ENCODE assay signal across 25 mouse cellular contexts in the genomic region with DNA sequence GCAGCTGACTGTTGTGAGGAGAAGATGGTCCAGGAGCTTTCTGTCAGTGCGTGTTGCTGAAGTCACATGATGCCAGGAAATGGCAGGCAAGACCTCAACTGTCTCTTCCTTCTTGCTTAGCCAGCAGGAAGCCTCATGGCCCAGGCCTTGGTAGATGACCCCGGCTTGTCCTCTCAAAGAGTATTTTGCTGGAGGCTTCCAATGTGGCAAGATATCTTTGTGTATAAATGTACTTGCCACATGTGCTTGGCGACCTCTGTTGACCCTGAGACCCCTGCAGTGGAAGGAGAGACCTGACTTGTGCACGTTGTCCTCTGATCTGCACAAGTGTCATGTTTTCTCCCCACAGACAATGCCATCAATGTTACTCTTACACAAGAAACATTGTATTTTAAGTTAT.
DNase-seq lines count a peak whose midpoint lies in the region; ATAC-seq and TF ChIP-seq lines count a peak whose summit lies in the region.
"Had no signal": no experiment of that assay in that cellular context is flagged by ENCODE, and none has a peak within 500 bp of the region (broad histone marks: within the 10 kb centered on the region; RNA-seq: fewer than 3 reads in every experiment).

No protein-coding gene starts in this region.

- H3K27ac ChIP-seq in midbrain, embryonic 11.5 days (ENCODE audit: low read depth, low read length), result no peak overlapping the region
- no peak overlapping the region for H3K27ac ChIP-seq in midbrain, postnatal 0 days (ENCODE audit: low read depth, low read length)
- no peak overlapping the region for H3K27ac ChIP-seq in forebrain, embryonic 12.5 days
- no peak overlapping the region for H3K27ac ChIP-seq in hindbrain, embryonic 12.5 days
- no peak overlapping the region for H3K27ac ChIP-seq in hindbrain, postnatal 0 days
- H3K27ac ChIP-seq: embryonic facial prominence, embryonic 10.5 days; embryonic facial prominence, embryonic 12.5 days had no signal

- TF ChIP-seq CTCF in midbrain, postnatal 0 days (IDR thresholded peaks at IDR 0.05), result no peak
- no peak for TF ChIP-seq CTCF in hindbrain, postnatal 0 days (IDR thresholded peaks at IDR 0.05; ENCODE audit: low read depth)

- no peak for ATAC-seq in midbrain, embryonic 11.5 days (ENCODE audit: low FRiP score)
- ATAC-seq in midbrain, postnatal 0 days (ENCODE audit: low FRiP score), result no peak
- no peak for ATAC-seq in forebrain, embryonic 12.5 days (ENCODE audit: low FRiP score)
- no peak for ATAC-seq in hindbrain, embryonic 12.5 days (ENCODE audit: low FRiP score)
- no peak for ATAC-seq in hindbrain, postnatal 0 days
- ATAC-seq: activated CD4-positive, CD25-positive, alpha-beta regulatory T cell, adult 4 months; CD4-positive, CD25-positive, alpha-beta regulatory T cell, adult 4 months; forebrain, embryonic 14.5 days; forebrain, embryonic 16.5 days; Patski had no signal

- H3K9me3 ChIP-seq in midbrain, embryonic 11.5 days (ENCODE audit: control insufficient read depth, low read length), result no peaks in the 10 kb centered on the region
- no peaks in the 10 kb centered on the region for H3K9me3 ChIP-seq in midbrain, postnatal 0 days (ENCODE audit: low read length)
- no peaks in the 10 kb centered on the region for H3K9me3 ChIP-seq in forebrain, embryonic 12.5 days
- H3K9me3 ChIP-seq in hindbrain, embryonic 12.5 days (replicated peaks), result no peaks in the 10 kb centered on the region
- no peaks in the 10 kb centered on the region for H3K9me3 ChIP-seq in hindbrain, postnatal 0 days (ENCODE audit: low read length)
- H3K9me3 ChIP-seq: embryonic facial prominence, embryonic 12.5 days; G1E had no signal

- no peak overlapping the region for H3K4me3 ChIP-seq in midbrain, embryonic 11.5 days (ENCODE audit: low read depth, low read length)
- no peak overlapping the region for H3K4me3 ChIP-seq in midbrain, postnatal 0 days (ENCODE audit: low read depth, low read length)
- no peak overlapping the region for H3K4me3 ChIP-seq in forebrain, embryonic 12.5 days (replicated peaks)
- H3K4me3 ChIP-seq in hindbrain, embryonic 12.5 days, result no peak overlapping the region
- no peak overlapping the region for H3K4me3 ChIP-seq in hindbrain, postnatal 0 days (ENCODE audit: low read length)
- H3K4me3 ChIP-seq: embryonic facial prominence, embryonic 10.5 days; embryonic facial prominence, embryonic 12.5 days had no signal

- H3K4me1 ChIP-seq in midbrain, embryonic 11.5 days (ENCODE audit: control insufficient read depth, insufficient read depth, low read length), result peaks cover 4% of the 10 kb centered on the region
- no peaks in the 10 kb centered on the region for H3K4me1 ChIP-seq in midbrain, postnatal 0 days (ENCODE audit: insufficient read depth, low read length)
- peaks cover 9% of the 10 kb centered on the region for H3K4me1 ChIP-seq in forebrain, embryonic 12.5 days
- H3K4me1 ChIP-seq in hindbrain, embryonic 12.5 days, result peaks cover 9% of the 10 kb centered on the region
- no peaks in the 10 kb centered on the region for H3K4me1 ChIP-seq in hindbrain, postnatal 0 days (ENCODE audit: insufficient read depth, low read length)

- DNase-seq in midbrain, embryonic 11.5 days (ENCODE audit: low spot score, missing footprints), result peak; percentile 59
- no peak for DNase-seq in midbrain, postnatal 0 days (ENCODE audit: low spot score)
- peak; percentile 16 for DNase-seq in 416B (ENCODE audit: low read depth)
- DNase-seq in embryo, embryonic 10 days (ENCODE audit: low spot score), result peak; percentile 56
- DNase-seq in embryo, embryonic 11 days, result peak; percentile 21
- DNase-seq in hindbrain, postnatal 0 days (ENCODE audit: low spot score), result no peak
- DNase-seq: adrenal gland, adult 8-10 months; adrenal gland, postnatal 14 days; adrenal gland, postnatal 36 days; B cell, adult 2 months; cerebellum, adult 11-12 months; cerebellum, adult 2 months; cerebellum, adult 9-10 months; cerebellum, postnatal 10 days; cerebellum, postnatal 25 days had no signal

- no peak overlapping the region for H3K9ac ChIP-seq in midbrain, embryonic 11.5 days (ENCODE audit: low read length)
- H3K9ac ChIP-seq in midbrain, postnatal 0 days (replicated peaks; ENCODE audit: low read length, poor library complexity, severe bottlenecking), result no peak overlapping the region
- no peak overlapping the region for H3K9ac ChIP-seq in forebrain, embryonic 12.5 days
- H3K9ac ChIP-seq in hindbrain, embryonic 12.5 days, result no peak overlapping the region
- no peak overlapping the region for H3K9ac ChIP-seq in hindbrain, postnatal 0 days (replicated peaks; ENCODE audit: low read length)
- H3K9ac ChIP-seq: embryonic facial prominence, embryonic 12.5 days had no signal

- H3K4me2 ChIP-seq in midbrain, embryonic 11.5 days, result no peak overlapping the region
- no peak overlapping the region for H3K4me2 ChIP-seq in midbrain, postnatal 0 days (ENCODE audit: low read depth, low read length, poor library complexity, severe bottlenecking)
- no peak overlapping the region for H3K4me2 ChIP-seq in forebrain, embryonic 12.5 days
- no peak overlapping the region for H3K4me2 ChIP-seq in hindbrain, embryonic 12.5 days (replicated peaks)
- no peak overlapping the region for H3K4me2 ChIP-seq in hindbrain, postnatal 0 days (ENCODE audit: low read depth, low read length)
- H3K4me2 ChIP-seq: embryonic facial prominence, embryonic 12.5 days had no signal

- WGBS in midbrain, embryonic 11.5 days, result 81% methylated on average over 4 of the region's 4 CpGs
- WGBS in midbrain, postnatal 0 days, result 79% methylated on average over 4 of the region's 4 CpGs
- 84% methylated on average over 4 of the region's 4 CpGs for WGBS in forebrain, embryonic 12.5 days
- 63% methylated on average over 4 of the region's 4 CpGs for WGBS in hindbrain, embryonic 12.5 days
- WGBS in hindbrain, postnatal 0 days, result 76% methylated on average over 4 of the region's 4 CpGs

- no peaks in the 10 kb centered on the region for H3K27me3 ChIP-seq in midbrain, embryonic 11.5 days (ENCODE audit: control insufficient read depth, insufficient read depth, low read length)
- H3K27me3 ChIP-seq in midbrain, postnatal 0 days (ENCODE audit: insufficient read depth, low read length), result no peaks in the 10 kb centered on the region
- H3K27me3 ChIP-seq in forebrain, embryonic 12.5 days, result peaks cover 14% of the 10 kb centered on the region
- H3K27me3 ChIP-seq in hindbrain, embryonic 12.5 days, result no peaks in the 10 kb centered on the region
- no peaks in the 10 kb centered on the region for H3K27me3 ChIP-seq in hindbrain, postnatal 0 days (ENCODE audit: insufficient read depth, low read length)
- H3K27me3 ChIP-seq: embryonic facial prominence, embryonic 12.5 days had no signal

- no peaks in the 10 kb centered on the region for H3K36me3 ChIP-seq in midbrain, embryonic 11.5 days (ENCODE audit: control insufficient read depth, insufficient read depth, low read length)
- no peaks in the 10 kb centered on the region for H3K36me3 ChIP-seq in midbrain, postnatal 0 days (ENCODE audit: insufficient read depth, low read length)
- no peaks in the 10 kb centered on the region for H3K36me3 ChIP-seq in forebrain, embryonic 12.5 days (replicated peaks)
- no peaks in the 10 kb centered on the region for H3K36me3 ChIP-seq in hindbrain, embryonic 12.5 days
- H3K36me3 ChIP-seq in hindbrain, postnatal 0 days (ENCODE audit: insufficient read depth, low read length), result no peaks in the 10 kb centered on the region
- H3K36me3 ChIP-seq: embryonic facial prominence, embryonic 10.5 days; embryonic facial prominence, embryonic 12.5 days; G1E had no signal

Comparison
In these comparisons a context has a peak if more than half of its experiments do, and no peak if none do; other contexts are left out.
1. DNase-seq: peak in midbrain, embryonic 11.5 days (single experiment), 416B (single experiment), embryo, embryonic 10 days (single experiment) and embryo, embryonic 11 days (single experiment); none in midbrain, postnatal 0 days (single experiment) and hindbrain, postnatal 0 days (single experiment).